Mouse (Mus musculus): ENCODE data around the gene BC035947. TPM values are rescaled to one million over a fixed set of nuclear protein-coding genes. Genes with fewer than 3 reads are reported as not detected.
"Not testable (repeated sequence)": the region's sequence is repeated elsewhere in the genome, so short reads cannot be mapped to it uniquely, and the experiment has no call there.

The BC035947 gene
- total and polyA plus RNA-seq, 2 experiments = not detected

GRCm38 (mm10) chr1:78510862-78511261, 1.1 kb downstream of the BC035947 start, which contains the start of gene Mogat1:
Gene Mogat1 (plus strand): TSS chr1:78510991.
- peak within 1 kb of the TSS; percentile 29; the same call in 1 of the 2 replicates for H3K4me3 ChIP-seq (ENCODE audit: insufficient read depth, low read depth, low read length)
- peaks cover 9% of the 10 kb centered on the region for H3K4me1 ChIP-seq (ENCODE audit: control insufficient read depth, insufficient read depth, low read length)
- DNase-seq (ENCODE audit: extremely low read depth, low read depth, low spot score) = peak; percentile 92
- 19% methylated on average over 5 of the region's 5 CpGs for WGBS
- no peaks in the 10 kb centered on the region for H3K27me3 ChIP-seq (ENCODE audit: control insufficient read depth, insufficient read depth, low read length)
- H3K9ac ChIP-seq (ENCODE audit: low read depth, low read length) = peak within 1 kb of the TSS; percentile 20
- H3K79me2 ChIP-seq (ENCODE audit: control insufficient read depth, insufficient read depth, low read length) = no peaks in the 10 kb centered on the region
- TF ChIP-seq CTCF (IDR thresholded peaks at IDR 0.05; ENCODE audit: low read depth, low read length) = no peak
- no peak for TF ChIP-seq POLR2A (IDR thresholded peaks at IDR 0.05; ENCODE audit: extremely low read depth, insufficient read depth, low read length)
- no peak within 1 kb of the TSS for H3K27ac ChIP-seq (replicated peaks; ENCODE audit: insufficient read depth, low read depth, low read length)
- H3K36me3 ChIP-seq (ENCODE audit: control insufficient read depth, insufficient read depth, low read length) = no peaks in the 10 kb centered on the region

- Histone ChIP-seq H3K79me2 (ENCODE audit: control insufficient read depth, insufficient read depth, low read length) (no peaks in the 10 kb centered on the region), H3K4me3 (ENCODE audit: insufficient read depth, low read depth, low read length) (no peak overlapping the region), H3K27ac (replicated peaks; ENCODE audit: insufficient read depth, low read depth, low read length) (no peak overlapping the region), H3K4me1 (ENCODE audit: control insufficient read depth, insufficient read depth, low read length) (peaks cover 9% of the 10 kb centered on the region), H3K27me3 (ENCODE audit: control insufficient read depth, insufficient read depth, low read length) (no peaks in the 10 kb centered on the region), H3K9ac (ENCODE audit: low read depth, low read length) (no peak overlapping the region), H3K36me3 (ENCODE audit: control insufficient read depth, insufficient read depth, low read length) (no peaks in the 10 kb centered on the region)
- 51% methylated on average over 1 of the region's 1 CpGs for WGBS
- no peak for DNase-seq (ENCODE audit: extremely low read depth, low read depth, low spot score)
- TF ChIP-seq CTCF (IDR thresholded peaks at IDR 0.05; ENCODE audit: low read depth, low read length) (no peak), POLR2A (IDR thresholded peaks at IDR 0.05; ENCODE audit: extremely low read depth, insufficient read depth, low read length) (no peak)
Observed at GRCm38 (mm10) chr1:78507137-78507536, 4.8 kb downstream of the BC035947 start.

- Histone ChIP-seq H3K27me3 (ENCODE audit: control insufficient read depth, insufficient read depth, low read length) (no peaks in the 10 kb centered on the region), H3K27ac (replicated peaks; ENCODE audit: insufficient read depth, low read depth, low read length) (no peak overlapping the region), H3K4me1 (ENCODE audit: control insufficient read depth, insufficient read depth, low read length) (no peaks in the 10 kb centered on the region), H3K9ac (ENCODE audit: low read depth, low read length) (no peak overlapping the region), H3K4me3 (ENCODE audit: insufficient read depth, low read depth, low read length) (no peak overlapping the region), H3K36me3 (ENCODE audit: control insufficient read depth, insufficient read depth, low read length) (no peaks in the 10 kb centered on the region), H3K79me2 (ENCODE audit: control insufficient read depth, insufficient read depth, low read length) (no peaks in the 10 kb centered on the region)
- DNase-seq (ENCODE audit: extremely low read depth, low read depth, low spot score) = no peak
- 82% methylated on average over 6 of the region's 6 CpGs for WGBS
- no peak for TF ChIP-seq CTCF (IDR thresholded peaks at IDR 0.05; ENCODE audit: low read depth, low read length)
Observed at GRCm38 (mm10) chr1:78502527-78502926, 9.4 kb downstream of the BC035947 start.

- not testable (repeated sequence) for H3K79me2 ChIP-seq (ENCODE audit: control insufficient read depth, insufficient read depth, low read length); H3K36me3 ChIP-seq (ENCODE audit: control insufficient read depth, insufficient read depth, low read length); H3K4me3 ChIP-seq (ENCODE audit: insufficient read depth, low read depth, low read length); DNase-seq (ENCODE audit: extremely low read depth, low read depth, low spot score); H3K27ac ChIP-seq (replicated peaks; ENCODE audit: insufficient read depth, low read depth, low read length); H3K4me1 ChIP-seq (ENCODE audit: control insufficient read depth, insufficient read depth, low read length); H3K27me3 ChIP-seq (ENCODE audit: control insufficient read depth, insufficient read depth, low read length); H3K9ac ChIP-seq (ENCODE audit: low read depth, low read length)
- 81% methylated on average over 12 of the region's 12 CpGs for WGBS
Observed at GRCm38 (mm10) chr1:78501856-78502255, 10.1 kb downstream of the BC035947 start.

- 93% methylated on average over 16 of the region's 16 CpGs for WGBS
- no peak overlapping the region for H3K27ac ChIP-seq (replicated peaks; ENCODE audit: insufficient read depth, low read depth, low read length)
- TF ChIP-seq CTCF (IDR thresholded peaks at IDR 0.05; ENCODE audit: low read depth, low read length) = no peak
- no peak for TF ChIP-seq POLR2A (IDR thresholded peaks at IDR 0.05; ENCODE audit: extremely low read depth, insufficient read depth, low read length)
Observed at GRCm38 (mm10) chr1:78501036-78501435, 10.9 kb downstream of the BC035947 start.

GRCm38 (mm10) chr1:78490143-78490542, 21.8 kb downstream of the BC035947 start:
- DNase-seq (ENCODE audit: extremely low read depth, low read depth, low spot score) = peak; percentile 12
- H3K9ac ChIP-seq (ENCODE audit: low read depth, low read length) = no peak overlapping the region
- no peak overlapping the region for H3K4me3 ChIP-seq (ENCODE audit: insufficient read depth, low read depth, low read length)
- H3K79me2 ChIP-seq (ENCODE audit: control insufficient read depth, insufficient read depth, low read length) = peaks cover 3% of the 10 kb centered on the region; the same call in 1 of the 2 replicates
- no peak overlapping the region for H3K27ac ChIP-seq (replicated peaks; ENCODE audit: insufficient read depth, low read depth, low read length)
- H3K27me3 ChIP-seq (ENCODE audit: control insufficient read depth, insufficient read depth, low read length) = no peaks in the 10 kb centered on the region
- no peak for TF ChIP-seq POLR2A (IDR thresholded peaks at IDR 0.05; ENCODE audit: extremely low read depth, insufficient read depth, low read length)
- TF ChIP-seq CTCF (IDR thresholded peaks at IDR 0.05; ENCODE audit: low read depth, low read length) = no peak
- peaks cover 5% of the 10 kb centered on the region; the same call in 1 of the 2 replicates for H3K4me1 ChIP-seq (ENCODE audit: control insufficient read depth, insufficient read depth, low read length)
- WGBS = 75% methylated on average over 1 of the region's 1 CpGs
- no peaks in the 10 kb centered on the region for H3K36me3 ChIP-seq (ENCODE audit: control insufficient read depth, insufficient read depth, low read length)

More at GRCm38 (mm10) chr1:78501036-78501435, 10.9 kb downstream of the BC035947 start:
- no peaks in the 10 kb centered on the region for H3K36me3 ChIP-seq (ENCODE audit: control insufficient read depth, insufficient read depth, low read length)
- no peak for DNase-seq (ENCODE audit: extremely low read depth, low read depth, low spot score)
- H3K4me3 ChIP-seq (ENCODE audit: insufficient read depth, low read depth, low read length) = no peak overlapping the region
- no peaks in the 10 kb centered on the region for H3K79me2 ChIP-seq (ENCODE audit: control insufficient read depth, insufficient read depth, low read length)
- no peaks in the 10 kb centered on the region for H3K27me3 ChIP-seq (ENCODE audit: control insufficient read depth, insufficient read depth, low read length)
- H3K9ac ChIP-seq (ENCODE audit: low read depth, low read length) = no peak overlapping the region
- no peaks in the 10 kb centered on the region for H3K4me1 ChIP-seq (ENCODE audit: control insufficient read depth, insufficient read depth, low read length)
